31 mouse cellular contexts compared by ENCODE assay signal in genomic region chr11:55542128-55542527, GRCm38 (mm10).
"Had no signal": no experiment of that assay in that cellular context is flagged by ENCODE, and none has a peak within 500 bp of the region (broad histone marks: within the 10 kb centered on the region; RNA-seq: fewer than 3 reads in every experiment).

No protein-coding gene starts in this region.

- H3K4me1 ChIP-seq: limb, embryonic 12.5 days; limb, embryonic 13.5 days; limb, embryonic 15.5 days; liver, embryonic 12.5 days; liver, embryonic 13.5 days; liver, embryonic 15.5 days; lung, embryonic 15.5 days; midbrain, embryonic 10.5 days; midbrain, embryonic 12.5 days; midbrain, embryonic 13.5 days; neural tube, embryonic 12.5 days had no signal

- H3K9me3 ChIP-seq: limb, embryonic 10.5 days; limb, embryonic 15.5 days; liver, embryonic 13.5 days; liver, embryonic 15.5 days; lung, embryonic 15.5 days; midbrain, embryonic 10.5 days; midbrain, embryonic 12.5 days; midbrain, embryonic 13.5 days; neural tube, embryonic 12.5 days had no signal

- ATAC-seq: liver, embryonic 12.5 days; liver, postnatal 0 days; lung, postnatal 0 days; midbrain, embryonic 13.5 days; midbrain, embryonic 16.5 days had no signal

- H3K9ac ChIP-seq: limb, embryonic 12.5 days; limb, embryonic 13.5 days; limb, embryonic 15.5 days; liver, embryonic 12.5 days; liver, embryonic 13.5 days; liver, embryonic 14.5 days; liver, embryonic 15.5 days; liver, postnatal 0 days; lung, embryonic 15.5 days; midbrain, embryonic 12.5 days; midbrain, embryonic 13.5 days; neural tube, embryonic 12.5 days; neural tube, embryonic 13.5 days had no signal

- H3K4me3 ChIP-seq: left cerebral cortex, adult 2 months; limb, embryonic 10.5 days; limb, embryonic 12.5 days; limb, embryonic 13.5 days; limb, embryonic 15.5 days; liver, embryonic 12.5 days; liver, embryonic 13.5 days; liver, embryonic 15.5 days; lung, embryonic 15.5 days; megakaryocyte, embryonic 14.5 days; midbrain, embryonic 10.5 days; midbrain, embryonic 12.5 days; midbrain, embryonic 13.5 days; myocyte; neural tube, embryonic 12.5 days; neural tube, embryonic 13.5 days had no signal

- H3K27ac ChIP-seq: left cerebral cortex, adult 2 months; limb, embryonic 10.5 days; limb, embryonic 12.5 days; limb, embryonic 13.5 days; limb, embryonic 15.5 days; liver, embryonic 12.5 days; liver, embryonic 13.5 days; liver, embryonic 14.5 days; liver, embryonic 15.5 days; lung, embryonic 15.5 days; macrophage; midbrain, embryonic 10.5 days; midbrain, embryonic 12.5 days; midbrain, embryonic 13.5 days; neural tube, embryonic 12.5 days; neural tube, embryonic 13.5 days had no signal

- H3K4me2 ChIP-seq: limb, embryonic 12.5 days; limb, embryonic 13.5 days; limb, embryonic 15.5 days; liver, embryonic 11.5 days; liver, embryonic 12.5 days; liver, embryonic 13.5 days; liver, embryonic 15.5 days; lung, embryonic 15.5 days; midbrain, embryonic 11.5 days; midbrain, embryonic 12.5 days; midbrain, embryonic 13.5 days; neural tube, embryonic 12.5 days; neural tube, embryonic 13.5 days had no signal

- H3K27me3 ChIP-seq: limb, embryonic 12.5 days; limb, embryonic 13.5 days; limb, embryonic 15.5 days; liver, embryonic 12.5 days; liver, embryonic 13.5 days; liver, embryonic 15.5 days; lung, embryonic 15.5 days; megakaryocyte, embryonic 14.5 days; midbrain, embryonic 12.5 days; midbrain, embryonic 13.5 days; neural tube, embryonic 12.5 days; neural tube, embryonic 13.5 days had no signal

- H3K36me3 ChIP-seq: limb, embryonic 10.5 days; limb, embryonic 12.5 days; limb, embryonic 13.5 days; limb, embryonic 15.5 days; liver, embryonic 12.5 days; liver, embryonic 13.5 days; liver, embryonic 15.5 days; lung, embryonic 15.5 days; midbrain, embryonic 10.5 days; midbrain, embryonic 12.5 days; midbrain, embryonic 13.5 days had no signal

- DNase-seq: left cerebral cortex, postnatal 4 days; liver; liver, embryonic 13.5 days; liver, postnatal 0 days; lung, adult 18-20 months; lung, adult 2 months; lung, postnatal 10 days; lung, postnatal 36 days; lung, postnatal 4 days; midbrain, embryonic 14.5 days had no signal
